Mouse (Mus musculus) left cerebral cortex, postnatal 36 days (tissue): ENCODE data around the gene Cxcl16. TPM values are rescaled to one million over a fixed set of nuclear protein-coding genes. Genes with fewer than 3 reads are reported as not detected.
"Not testable (repeated sequence)": the region's sequence is repeated elsewhere in the genome, so short reads cannot be mapped to it uniquely, and the experiment has no call there.

Experiments used
- DNase-seq, 2 experiments: peaks; one replicate each; pipeline ENCODE4 v3.0.0; 2021 to 2022; ENCODE audit warnings: low spot score in 2 of 2, mixed read lengths in 1 of 2
- intact Hi-C: fragments of 180-260 bp; cut with DNase I; formaldehyde crosslinking; loops from one replicate; pipeline ENCODE4 v1.15.1; 2025
- total RNA-seq, 2 experiments: library from RNA; stranded (reverse); gene quantifications; 2 replicates each; pipeline ENCODE4 v1.2.3; 2021

Gene Cxcl16
- 1 to 10 TPM in 1 of 2 experiments, under 1 TPM in 1; 0.94 to 1.0 TPM for total RNA-seq

DNA sequence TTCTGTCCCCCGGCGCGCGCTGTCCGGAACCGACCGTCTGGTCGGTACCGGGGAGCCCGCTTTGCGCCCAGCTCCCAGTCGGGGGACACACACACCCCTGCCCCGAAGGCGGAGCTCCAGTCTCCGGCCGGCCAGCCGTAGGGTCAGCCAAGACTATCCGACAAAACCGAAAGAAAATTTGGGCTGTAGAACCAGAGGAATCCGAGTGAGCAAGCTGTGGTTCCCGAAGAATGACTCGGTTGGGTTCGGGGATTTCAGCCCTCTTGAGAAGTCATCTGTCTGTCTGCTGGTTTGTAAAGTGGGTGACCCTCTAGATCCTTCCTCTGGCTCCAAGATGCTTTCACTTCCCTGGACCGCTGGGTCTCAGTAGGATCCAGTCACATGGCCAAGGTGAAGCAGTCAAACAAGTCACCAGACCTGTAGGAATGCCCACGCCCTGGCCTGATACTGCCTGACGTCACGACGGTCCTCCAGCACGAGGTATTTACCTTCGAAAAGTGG is at the start of gene Cxcl16:
Cxcl16 (minus strand) TSS at position 384 of the 501 bp plus-strand sequence.
- DNase-seq, result no peak
- intact Hi-C loops, result no loop called here

DNA sequence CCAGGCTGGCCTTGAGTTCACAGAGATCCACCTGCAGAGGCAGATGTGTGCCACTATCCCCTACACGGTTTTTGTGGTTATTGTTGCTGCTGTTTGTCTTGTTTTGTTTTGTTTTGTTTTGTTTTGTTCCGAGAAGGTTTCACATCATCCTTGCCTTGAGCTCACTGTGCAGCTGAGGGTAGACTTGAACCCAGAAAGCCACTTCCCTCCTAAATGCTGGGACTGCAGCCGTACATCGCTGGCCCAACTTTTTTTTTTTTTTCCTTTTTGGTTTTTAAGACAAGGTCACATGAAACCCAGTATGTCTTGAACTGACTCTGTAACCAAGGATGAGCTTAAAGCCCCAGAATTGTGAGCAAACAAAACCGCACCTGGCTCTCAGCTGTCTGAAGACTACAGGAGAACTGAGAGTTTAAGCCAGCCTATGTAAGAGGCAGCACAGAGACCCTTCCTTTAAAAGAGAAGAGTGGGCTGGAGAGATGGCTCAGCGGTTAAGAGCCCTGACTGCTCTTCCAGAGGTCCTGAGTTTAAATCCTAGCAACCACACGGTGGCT is 47.3 kb upstream of the Cxcl16 start:
- DNase-seq, result no peak
- intact Hi-C loops, result loop anchor here (5.0 kb wide), 3 partner anchors 55 to 95 kb away; partner anchors contain the start of genes Arrb2, Med11 and Pelp1

- intact Hi-C loops, result loop anchor here (5.0 kb wide), 3 partner anchors 54 to 94 kb away; partner anchors contain the start of genes Arrb2, Med11 and Pelp1
- DNase-seq, result no peak
Observed at GRCm38 (mm10) chr11:70506385-70506784, 46.6 kb upstream of the Cxcl16 start.

- no peak for DNase-seq
- intact Hi-C loops, result loop anchor here (5.0 kb wide), 3 partner anchors 53 to 93 kb away; partner anchors contain the start of genes Arrb2, Med11 and Pelp1
Observed at GRCm38 (mm10) chr11:70504970-70505369, 45.2 kb upstream of the Cxcl16 start, which contains the start of gene Tm4sf5. Gene Tm4sf5, plus strand, starts transcription at chr11:70505244.

- no peak for DNase-seq
- intact Hi-C loops, result no loop called here
Observed at GRCm38 (mm10) chr11:70502018-70502417, 42.2 kb upstream of the Cxcl16 start.

DNA sequence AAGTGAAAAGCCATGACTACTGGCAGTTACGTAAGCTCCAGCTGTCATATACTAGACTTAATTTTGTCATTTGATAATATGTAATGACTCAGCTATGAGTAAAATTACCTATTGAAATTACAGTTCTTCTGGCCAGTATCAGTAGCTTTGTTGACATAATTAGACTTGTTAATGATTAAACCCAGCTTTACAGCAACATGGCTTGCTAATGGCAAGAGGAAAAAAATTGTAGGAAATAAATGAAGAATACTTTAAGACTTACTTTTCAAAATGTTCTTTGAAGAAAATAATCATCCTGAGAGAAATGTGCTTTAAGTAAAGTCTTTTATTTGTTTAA is 40.7 kb upstream of the Cxcl16 start:
- intact Hi-C loops, result no loop called here

GRCm38 (mm10) chr11:70499566-70500475 is 40.0 kb upstream of the Cxcl16 start:
- intact Hi-C loops, result no loop called here

More for the DNA sequence above, 40.7 kb upstream of the Cxcl16 start:
- no peak for DNase-seq

DNA sequence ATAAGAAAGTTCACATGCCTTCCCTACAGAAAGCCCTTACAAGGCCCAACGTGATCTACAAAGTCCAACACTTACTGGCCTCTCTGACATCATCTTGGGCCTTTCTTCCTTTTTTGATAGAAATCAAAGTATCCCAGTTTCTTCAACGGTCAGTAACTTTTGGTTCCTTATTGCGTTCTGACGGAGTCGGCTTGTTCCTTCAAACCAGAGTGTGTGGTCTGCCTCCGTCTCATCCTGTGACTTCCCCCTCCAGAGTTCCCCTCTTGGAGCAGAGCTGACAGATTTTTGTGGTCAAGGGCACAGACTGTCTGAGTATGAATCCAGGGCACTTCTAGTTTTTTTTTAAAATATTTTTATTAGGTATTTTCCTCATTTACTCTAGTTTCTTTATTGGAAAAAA is 29.9 kb upstream of the Cxcl16 start:
- DNase-seq, result no peak
- intact Hi-C loops, result no loop called here

More at GRCm38 (mm10) chr11:70499566-70500475, 40.0 kb upstream of the Cxcl16 start:
- DNase-seq, result no peak

GRCm38 (mm10) chr11:70489138-70489537 is 29.4 kb upstream of the Cxcl16 start:
- intact Hi-C loops, result no loop called here
- DNase-seq, result peak in 1 of 2 experiments; percentile 9

- no peak for DNase-seq
- intact Hi-C loops, result no loop called here
Observed at GRCm38 (mm10) chr11:70487816-70488215, 28.0 kb upstream of the Cxcl16 start.

- intact Hi-C loops, result no loop called here
Observed at GRCm38 (mm10) chr11:70485498-70485897, 25.7 kb upstream of the Cxcl16 start.

GRCm38 (mm10) chr11:70474872-70475534 is 15.2 kb upstream of the Cxcl16 start:
- intact Hi-C loops, result no loop called here
- DNase-seq, result no peak

More at GRCm38 (mm10) chr11:70485498-70485897, 25.7 kb upstream of the Cxcl16 start:
- DNase-seq, result no peak

DNA sequence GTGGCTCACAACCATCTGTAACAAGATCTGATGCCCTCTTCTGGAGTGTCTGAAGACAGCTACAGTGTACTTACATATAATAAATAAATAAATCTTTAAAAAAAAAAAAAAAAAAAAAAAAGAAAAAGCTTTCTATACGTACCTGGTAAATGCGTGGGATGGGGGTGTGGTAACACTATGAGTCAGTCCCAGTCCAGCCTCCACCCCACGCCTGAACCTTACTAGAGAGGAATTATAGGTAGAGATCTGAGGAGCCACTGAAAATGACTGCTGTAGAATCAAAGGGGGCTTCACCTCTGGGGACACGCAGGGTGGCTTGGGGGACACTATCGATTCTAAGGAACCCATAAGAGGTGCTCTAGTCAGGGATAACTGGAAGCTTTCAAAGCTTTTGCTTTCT is 13.5 kb upstream of the Cxcl16 start:
- intact Hi-C loops, result not testable (repeated sequence)

GRCm38 (mm10) chr11:70472716-70473115 is 12.9 kb upstream of the Cxcl16 start:
- intact Hi-C loops, result no loop called here
- no peak for DNase-seq

More for the DNA sequence above, 13.5 kb upstream of the Cxcl16 start:
- DNase-seq, result not testable (repeated sequence)

- intact Hi-C loops, result no loop called here
- DNase-seq, result no peak
Observed at GRCm38 (mm10) chr11:70469764-70470163, 10.0 kb upstream of the Cxcl16 start.

- no peak for DNase-seq
- intact Hi-C loops, result no loop called here
Observed at GRCm38 (mm10) chr11:70467902-70468619, 8.3 kb upstream of the Cxcl16 start.

DNA sequence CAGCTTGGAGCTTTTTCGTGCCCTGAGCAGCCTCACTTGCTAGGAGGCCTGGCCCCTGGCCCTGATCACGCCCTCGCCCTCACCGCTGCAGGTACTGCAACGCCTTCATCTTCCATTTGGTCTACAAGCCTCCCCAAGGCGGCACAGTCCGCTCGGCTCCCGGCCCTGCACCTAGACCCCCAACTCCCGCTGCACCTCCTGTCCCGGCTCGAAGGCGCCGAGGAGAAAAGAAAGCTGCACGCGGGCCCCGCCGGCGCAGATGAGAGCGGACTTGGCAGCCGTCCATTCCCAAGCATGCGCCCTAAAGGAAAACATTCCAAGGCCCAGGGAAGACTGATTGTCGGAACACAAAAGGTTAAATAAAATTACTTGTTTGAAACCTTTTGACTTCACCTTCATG is 6.0 kb upstream of the Cxcl16 start:
- no peak for DNase-seq
- intact Hi-C loops, result no loop called here

- intact Hi-C loops, result no loop called here
- DNase-seq, result no peak
Observed at GRCm38 (mm10) chr11:70465211-70465610, 5.4 kb upstream of the Cxcl16 start.

GRCm38 (mm10) chr11:70463970-70464369 is 4.2 kb upstream of the Cxcl16 start:
- no peak for DNase-seq
- intact Hi-C loops, result no loop called here
